Mouse (Mus musculus): Measurements from ENCODE around the gene Celf5. TPM values are rescaled to one million over a fixed set of nuclear protein-coding genes. Genes with fewer than 3 reads are reported as not detected.

Celf5 gene
- polyA plus RNA-seq, 1 experiment from 2014 or later, result 76.1 TPM

DNA sequence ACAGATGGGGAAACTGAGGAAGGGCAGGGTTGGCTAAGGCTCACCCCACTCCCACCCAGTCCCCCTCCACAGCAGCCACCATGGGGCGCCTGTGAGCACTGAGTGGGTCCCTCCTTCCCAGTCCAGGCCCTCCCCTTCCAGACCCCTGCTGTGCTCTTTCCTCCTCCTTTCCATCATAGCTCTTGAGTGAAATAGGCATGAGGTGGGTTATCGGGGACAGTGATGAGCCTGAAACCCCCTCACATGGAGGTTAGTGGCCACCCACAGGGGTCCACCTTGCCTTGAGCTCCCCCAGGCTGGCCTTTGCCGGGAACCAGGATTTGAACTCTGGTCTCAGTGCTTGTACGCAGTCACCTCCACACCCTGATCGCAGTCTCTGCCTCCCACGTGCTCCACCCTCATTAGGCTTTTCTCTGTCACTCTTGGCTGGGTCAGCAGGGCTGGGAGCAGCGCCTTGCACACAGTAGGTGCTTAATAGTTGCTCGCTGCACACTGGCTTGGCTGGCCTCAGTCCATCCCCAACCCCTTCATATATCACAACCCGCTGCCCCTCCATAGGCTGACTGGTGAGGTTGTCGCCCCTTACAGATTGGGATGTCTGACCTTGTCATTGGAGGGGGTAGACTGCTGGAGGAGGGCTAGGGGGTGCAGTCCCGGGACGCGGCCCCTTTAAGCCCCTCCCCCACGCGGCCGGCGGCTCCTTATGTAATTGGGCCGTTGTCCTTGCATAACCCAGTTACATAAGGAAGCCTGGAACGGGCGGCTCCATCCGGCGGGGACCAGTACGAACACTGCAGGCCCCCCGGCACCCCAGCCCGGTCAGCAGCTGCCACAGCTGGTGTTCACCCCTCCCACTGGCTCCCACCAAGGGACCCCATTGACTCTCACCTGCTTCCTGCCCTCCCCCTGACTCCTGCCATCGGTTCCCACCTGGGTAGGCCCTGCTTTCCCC, 68.9 kb downstream of the Celf5 start:
- Histone ChIP-seq H3K27ac (replicated peaks) (no peak overlapping the region), H3K27me3 (no peaks in the 10 kb centered on the region), H3K9ac (replicated peaks) (no peak overlapping the region), H3K4me3 (no peak overlapping the region), H3K36me3 (no peaks in the 10 kb centered on the region), H3K4me2 (replicated peaks) (no peak overlapping the region; the same call in 1 of the 2 replicates), H3K9me3 (no peaks in the 10 kb centered on the region), H3K4me1 (peaks cover 70% of the 10 kb centered on the region)
- WGBS, result 27% methylated on average over 26 of the region's 26 CpGs
- no peak for ATAC-seq (replicated peaks)

DNA sequence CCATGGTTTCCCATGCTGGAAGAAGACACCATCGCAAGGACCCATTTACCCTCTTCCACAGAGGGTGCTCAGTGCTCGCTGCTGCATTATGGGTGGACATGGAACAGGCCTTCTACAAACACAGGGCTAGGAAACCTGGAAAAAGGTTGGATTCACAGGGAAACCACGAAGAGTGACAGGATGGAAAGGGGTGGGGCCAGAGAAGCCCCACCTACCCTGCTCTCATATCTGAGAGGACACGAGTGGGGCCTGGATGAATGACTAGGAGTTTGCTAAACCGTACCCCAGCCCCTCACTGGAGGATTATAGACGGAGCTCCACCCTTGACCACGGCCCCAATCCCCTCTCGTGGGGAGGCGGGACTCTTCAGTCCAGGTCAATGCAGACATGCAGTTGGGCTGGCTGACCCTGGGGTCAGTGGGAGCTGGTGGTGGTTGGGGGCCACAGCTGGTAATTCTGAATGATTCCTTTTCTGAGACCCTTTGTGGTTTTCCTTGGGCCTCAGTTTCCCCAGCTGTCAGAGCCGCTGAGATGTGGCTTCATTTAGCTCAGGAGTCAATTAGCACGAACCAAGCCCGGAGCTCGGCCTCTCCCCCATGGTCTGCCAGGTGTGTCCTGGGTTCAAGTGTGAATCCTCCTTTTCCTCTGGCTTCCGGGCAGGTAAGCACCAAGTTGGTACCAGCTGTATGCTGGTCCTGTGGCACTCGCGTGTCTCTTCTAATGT, 69.8 kb downstream of the Celf5 start:
- no peak overlapping the region for H3K4me2 ChIP-seq (replicated peaks)
- H3K4me1 ChIP-seq, result peaks cover 69% of the 10 kb centered on the region
- peak overlapping the region; percentile 82 for H3K27ac ChIP-seq (replicated peaks)
- no peak for ATAC-seq (replicated peaks)
- no peak overlapping the region for H3K4me3 ChIP-seq
- H3K9me3 ChIP-seq, result no peaks in the 10 kb centered on the region
- 0 out of 2 replicates have a peak, but pooled peaks cover 6% of the 10 kb centered on the region for H3K36me3 ChIP-seq
- 0 out of 2 replicates have a peak, but pooled peaks cover 3% of the 10 kb centered on the region for H3K27me3 ChIP-seq
- WGBS, result 69% methylated on average over 16 of the region's 16 CpGs
- no peak overlapping the region for H3K9ac ChIP-seq (replicated peaks)

- H3K27ac ChIP-seq (replicated peaks), result peak overlapping the region; percentile 82
- H3K9ac ChIP-seq (replicated peaks), result no peak overlapping the region; the same call in 1 of the 2 replicates
- 60% methylated on average over 18 of the region's 18 CpGs for WGBS
- 0 out of 2 replicates have a peak, but pooled peaks cover 3% of the 10 kb centered on the region for H3K27me3 ChIP-seq
- no peak overlapping the region for H3K4me3 ChIP-seq
- ATAC-seq (replicated peaks), result no peak
- H3K4me2 ChIP-seq (replicated peaks), result no peak overlapping the region
- H3K9me3 ChIP-seq, result no peaks in the 10 kb centered on the region
- peaks cover 68% of the 10 kb centered on the region for H3K4me1 ChIP-seq
- H3K36me3 ChIP-seq, result peaks cover 11% of the 10 kb centered on the region; the same call in 1 of the 2 replicates
These were observed 70.8 kb downstream of the Celf5 start for GRCm38 (mm10) chr10:81411471-81412400.

DNA sequence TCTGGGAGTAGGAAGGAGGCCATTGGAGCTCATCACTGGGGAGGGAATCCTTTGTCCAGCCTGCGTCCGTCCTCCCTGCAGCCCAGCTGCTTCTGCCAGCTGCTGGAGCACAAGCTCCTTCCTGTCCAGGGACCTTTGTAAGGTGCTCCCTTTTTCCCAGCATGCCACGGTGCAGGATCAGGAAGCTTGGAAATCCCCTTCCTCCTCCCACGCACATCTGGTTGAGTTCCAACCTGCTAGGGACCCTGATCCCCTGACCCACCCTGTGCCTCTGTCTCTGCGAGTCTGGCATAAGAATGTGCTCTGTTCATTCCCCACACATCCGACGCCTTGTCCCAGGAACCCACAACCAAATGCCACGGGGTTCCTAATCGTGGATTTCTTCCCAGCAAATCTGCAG, 71.5 kb downstream of the Celf5 start:
- Histone ChIP-seq H3K9me3 (no peaks in the 10 kb centered on the region), H3K27me3 (0 out of 2 replicates have a peak, but pooled peaks cover 3% of the 10 kb centered on the region), H3K36me3 (peaks cover 15% of the 10 kb centered on the region; the same call in 1 of the 2 replicates), H3K4me2 (replicated peaks) (no peak overlapping the region), H3K4me3 (no peak overlapping the region), H3K27ac (replicated peaks) (peak overlapping the region; percentile 82), H3K4me1 (peaks cover 62% of the 10 kb centered on the region), H3K9ac (replicated peaks) (no peak overlapping the region)
- no peak for ATAC-seq (replicated peaks)
- WGBS, result 76% methylated on average over 9 of the region's 9 CpGs

DNA sequence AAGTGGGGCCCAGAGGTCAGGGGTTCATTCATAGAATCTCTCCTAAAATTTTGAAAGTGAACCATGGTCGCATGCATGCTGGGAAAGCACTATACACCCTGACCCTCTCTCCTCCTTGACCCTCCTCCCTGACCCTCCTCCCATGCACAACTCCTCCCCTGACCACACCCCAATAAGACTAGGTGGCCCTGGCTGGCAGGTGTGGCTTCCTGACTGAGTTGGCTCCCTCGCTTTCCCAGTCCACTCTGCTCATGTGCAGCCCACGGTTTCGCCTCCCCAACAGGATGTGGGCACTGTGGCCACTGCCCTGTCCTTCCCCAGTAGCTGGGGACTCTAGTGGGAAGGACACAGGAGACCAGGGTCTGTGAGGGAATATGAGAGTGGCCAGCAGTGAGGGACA, 72.2 kb downstream of the Celf5 start:
- 0 out of 2 replicates have a peak, but pooled peaks cover 3% of the 10 kb centered on the region for H3K27me3 ChIP-seq
- H3K36me3 ChIP-seq, result peaks cover 20% of the 10 kb centered on the region
- ATAC-seq (replicated peaks), result no peak
- H3K4me3 ChIP-seq, result no peak overlapping the region
- no peak overlapping the region for H3K27ac ChIP-seq (replicated peaks)
- no peak overlapping the region for H3K4me2 ChIP-seq (replicated peaks)
- WGBS, result 73% methylated on average over 4 of the region's 4 CpGs
- H3K9ac ChIP-seq (replicated peaks), result no peak overlapping the region
- peaks cover 62% of the 10 kb centered on the region for H3K4me1 ChIP-seq
- no peaks in the 10 kb centered on the region for H3K9me3 ChIP-seq

DNA sequence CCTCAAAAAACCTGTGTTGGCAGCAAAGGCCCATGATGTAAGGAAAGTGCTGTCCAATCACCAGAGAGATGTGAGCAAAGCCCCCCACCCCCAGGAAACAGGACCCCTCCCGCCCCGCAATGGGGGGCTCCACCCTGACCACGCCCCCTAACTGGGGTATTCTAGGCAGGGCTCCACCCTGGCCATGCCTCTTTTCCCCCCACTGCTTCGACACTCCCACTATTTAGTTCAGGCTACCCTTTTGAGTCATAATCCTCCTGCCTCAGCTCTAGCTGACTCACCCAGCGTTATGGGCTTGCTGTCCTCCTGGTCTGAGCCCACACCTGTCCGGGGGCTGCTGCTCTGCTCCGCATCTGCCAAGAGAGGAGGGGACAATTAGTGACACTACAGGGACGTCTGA, 73.2 kb downstream of the Celf5 start:
- H3K36me3 ChIP-seq, result peaks cover 23% of the 10 kb centered on the region
- H3K4me3 ChIP-seq, result no peak overlapping the region
- peaks cover 52% of the 10 kb centered on the region for H3K4me1 ChIP-seq
- no peak overlapping the region for H3K9ac ChIP-seq (replicated peaks)
- H3K4me2 ChIP-seq (replicated peaks), result no peak overlapping the region
- no peaks in the 10 kb centered on the region for H3K9me3 ChIP-seq
- no peak overlapping the region for H3K27ac ChIP-seq (replicated peaks)
- peaks cover 9% of the 10 kb centered on the region; the same call in 1 of the 2 replicates for H3K27me3 ChIP-seq
- 14% methylated on average over 8 of the region's 8 CpGs for WGBS
- no peak for ATAC-seq (replicated peaks)

Small RNAs within 50 kb of the gene (microRNA-seq; reads per million reads assigned to microRNA genes)
- gene Gm25595 (not detected), gene Mir1191b (0.66 reads per million)

Other genes starting within 250 kb of the Celf5 start
- gene Zfr2, start 249.6 kb downstream of the Celf5 start, polyA plus RNA-seq (2015; fragmentation: Nextera tagmentation; extraction: Ambion mirVana), result 19.5 and 21.2 TPM in 2 replicates
- 22.4 TPM in 2 replicates for gene Matk, start 229.8 kb downstream of the Celf5 start, polyA plus RNA-seq (2015; fragmentation: Nextera tagmentation; extraction: Ambion mirVana)
- gene Mrpl54, start 215.8 kb downstream of the Celf5 start, polyA plus RNA-seq (2015; fragmentation: Nextera tagmentation; extraction: Ambion mirVana), result 97.3 and 104 TPM in 2 replicates
- 33.5 and 37.5 TPM in 2 replicates for gene Apba3, start 215.7 kb downstream of the Celf5 start, polyA plus RNA-seq (2015; fragmentation: Nextera tagmentation; extraction: Ambion mirVana)
- gene Tjp3, start 191.1 kb downstream of the Celf5 start, polyA plus RNA-seq (2015; fragmentation: Nextera tagmentation; extraction: Ambion mirVana), result 8.5 and 9.0 TPM in 2 replicates
- gene Pip5k1c, start 189.7 kb downstream of the Celf5 start, polyA plus RNA-seq (2015; fragmentation: Nextera tagmentation; extraction: Ambion mirVana), result 123 and 127 TPM in 2 replicates
- gene Cactin, start 161.6 kb downstream of the Celf5 start, polyA plus RNA-seq (2015; fragmentation: Nextera tagmentation; extraction: Ambion mirVana), result 40.7 and 42.4 TPM in 2 replicates
- 3.1 and 4.3 TPM in 2 replicates for gene Tbxa2r, start 154.0 kb downstream of the Celf5 start, polyA plus RNA-seq (2015; fragmentation: Nextera tagmentation; extraction: Ambion mirVana)
- gene Gipc3, start 139.4 kb downstream of the Celf5 start, polyA plus RNA-seq (2015; fragmentation: Nextera tagmentation; extraction: Ambion mirVana), result not detected in 2 replicates
- gene Hmg20b, start 132.2 kb downstream of the Celf5 start, polyA plus RNA-seq (2015; fragmentation: Nextera tagmentation; extraction: Ambion mirVana), result 41.4 and 43.3 TPM in 2 replicates
- 11.2 and 11.9 TPM in 2 replicates for gene Mfsd12, start 125.2 kb downstream of the Celf5 start, polyA plus RNA-seq (2015; fragmentation: Nextera tagmentation; extraction: Ambion mirVana)
- gene 4930404N11Rik, start 116.9 kb downstream of the Celf5 start, polyA plus RNA-seq (2015; fragmentation: Nextera tagmentation; extraction: Ambion mirVana), result 0.73 and 1.3 TPM in 2 replicates
- gene Fzr1, start 104.2 kb downstream of the Celf5 start, polyA plus RNA-seq (2015; fragmentation: Nextera tagmentation; extraction: Ambion mirVana), result 133 and 135 TPM in 2 replicates
- 88.2 and 89.0 TPM in 2 replicates for gene Dohh, start 98.3 kb downstream of the Celf5 start, polyA plus RNA-seq (2015; fragmentation: Nextera tagmentation; extraction: Ambion mirVana)
- gene Gm48551, start 98.2 kb downstream of the Celf5 start, polyA plus RNA-seq (2015; fragmentation: Nextera tagmentation; extraction: Ambion mirVana), result 5.4 and 6.6 TPM in 2 replicates
- 2.9 and 3.1 TPM in 2 replicates for gene Gm48552, start 93.7 kb downstream of the Celf5 start, polyA plus RNA-seq (2015; fragmentation: Nextera tagmentation; extraction: Ambion mirVana)
- 1.2 and 1.8 TPM in 2 replicates for gene Smim24, start 89.7 kb downstream of the Celf5 start, polyA plus RNA-seq (2015; fragmentation: Nextera tagmentation; extraction: Ambion mirVana)
- gene Nfic, start 27.1 kb downstream of the Celf5 start, polyA plus RNA-seq (2015; fragmentation: Nextera tagmentation; extraction: Ambion mirVana), result 24.2 and 29.4 TPM in 2 replicates
- gene Ncln, start 13.7 kb upstream of the Celf5 start, polyA plus RNA-seq (2015; fragmentation: Nextera tagmentation; extraction: Ambion mirVana), result 60.3 and 65.0 TPM in 2 replicates
- gene S1pr4, start 17.4 kb upstream of the Celf5 start, polyA plus RNA-seq (2015; fragmentation: Nextera tagmentation; extraction: Ambion mirVana), result 0.69 and 0.73 TPM in 2 replicates
- gene Gna15, start 41.5 kb upstream of the Celf5 start, polyA plus RNA-seq (2015; fragmentation: Nextera tagmentation; extraction: Ambion mirVana), result 0.57 and 0.84 TPM in 2 replicates
- 99.8 and 103 TPM in 2 replicates for gene Gna11, start 62.5 kb upstream of the Celf5 start, polyA plus RNA-seq (2015; fragmentation: Nextera tagmentation; extraction: Ambion mirVana)
- gene Aes, start 76.8 kb upstream of the Celf5 start, polyA plus RNA-seq (2015; fragmentation: Nextera tagmentation; extraction: Ambion mirVana), result 665 and 705 TPM in 2 replicates
- gene Tle2, start 91.9 kb upstream of the Celf5 start, polyA plus RNA-seq (2015; fragmentation: Nextera tagmentation; extraction: Ambion mirVana), result 27.3 and 28.0 TPM in 2 replicates
- gene Tle6, start 118.4 kb upstream of the Celf5 start, polyA plus RNA-seq (2015; fragmentation: Nextera tagmentation; extraction: Ambion mirVana), result 3.0 and 4.2 TPM in 2 replicates
- 3.0 and 3.1 TPM in 2 replicates for gene BC025920, start 123.6 kb upstream of the Celf5 start, polyA plus RNA-seq (2015; fragmentation: Nextera tagmentation; extraction: Ambion mirVana)
- 56.5 and 56.7 TPM in 2 replicates for gene Sirt6, start 145.1 kb upstream of the Celf5 start, polyA plus RNA-seq (2015; fragmentation: Nextera tagmentation; extraction: Ambion mirVana)
- gene Ankrd24, start 145.8 kb upstream of the Celf5 start, polyA plus RNA-seq (2015; fragmentation: Nextera tagmentation; extraction: Ambion mirVana), result 11.5 and 12.6 TPM in 2 replicates
- gene Gm10778, start 166.3 kb upstream of the Celf5 start, polyA plus RNA-seq (2015; fragmentation: Nextera tagmentation; extraction: Ambion mirVana), result 6.3 and 6.9 TPM in 2 replicates
- gene Zfp433, start 222.1 kb upstream of the Celf5 start, polyA plus RNA-seq (2015; fragmentation: Nextera tagmentation; extraction: Ambion mirVana), result 19.3 and 22.0 TPM in 2 replicates

All from forebrain, embryonic 15.5 days (tissue).